Mouse (Mus musculus) cerebellum, adult 9-11 months (tissue): ENCODE measurements around the gene Spg11.
A peak's percentile ranks its signal among the peaks of the same experiment; 100 is the strongest.

ENCODE experiments used
- DNase-seq: peaks from one replicate; pipeline ENCODE4 v3.0.0; 2022

Gene Spg11

GRCm38 (mm10) chr2:122117961-122118958 lies at the start of gene Spg11:
TSS of gene Spg11 (minus strand) at chr2:122118386.
- DNase-seq: peak; percentile 97

GRCm38 (mm10) chr2:122164293-122164692 lies 46.1 kb upstream of the Spg11 start:
- DNase-seq: no peak

GRCm38 (mm10) chr2:122163430-122164195 lies 45.4 kb upstream of the Spg11 start:
- DNase-seq: no peak

- no peak for DNase-seq
Measured at GRCm38 (mm10) chr2:122162529-122162928, 44.3 kb upstream of the Spg11 start.

GRCm38 (mm10) chr2:122161542-122161941 lies 43.4 kb upstream of the Spg11 start:
- DNase-seq: no peak

- DNase-seq: peak; percentile 59
Measured at GRCm38 (mm10) chr2:122160680-122161079, 42.5 kb upstream of the Spg11 start, which contains the start of gene Trim69. TSS of gene Trim69 (plus strand) at chr2:122160700.

- no peak for DNase-seq
Measured at GRCm38 (mm10) chr2:122159667-122160066, 41.5 kb upstream of the Spg11 start.

GRCm38 (mm10) chr2:122158362-122158802 lies 40.2 kb upstream of the Spg11 start:
- no peak for DNase-seq

- DNase-seq: no peak
Measured at GRCm38 (mm10) chr2:122157561-122157960, 39.4 kb upstream of the Spg11 start.

GRCm38 (mm10) chr2:122156051-122156700 lies 38.0 kb upstream of the Spg11 start:
- DNase-seq: no peak

- DNase-seq: no peak
Measured at GRCm38 (mm10) chr2:122155292-122155691, 37.1 kb upstream of the Spg11 start.

GRCm38 (mm10) chr2:122154479-122154878 lies 36.3 kb upstream of the Spg11 start:
- no peak for DNase-seq

GRCm38 (mm10) chr2:122153681-122154365 lies 35.6 kb upstream of the Spg11 start:
- DNase-seq: no peak

GRCm38 (mm10) chr2:122152850-122153249 lies 34.7 kb upstream of the Spg11 start:
- DNase-seq: no peak

- DNase-seq: no peak
Measured at GRCm38 (mm10) chr2:122151221-122151620, 33.0 kb upstream of the Spg11 start.

- DNase-seq: no peak
Measured at GRCm38 (mm10) chr2:122149716-122150115, 31.5 kb upstream of the Spg11 start.

GRCm38 (mm10) chr2:122149316-122149715 lies 31.1 kb upstream of the Spg11 start:
- no peak for DNase-seq

- DNase-seq: peak; percentile 16
Measured at GRCm38 (mm10) chr2:122148242-122148917, 30.2 kb upstream of the Spg11 start.

- DNase-seq: peak; percentile 87
Measured at GRCm38 (mm10) chr2:122147508-122148241, 29.5 kb upstream of the Spg11 start, which contains the start of gene B2m. TSS of gene B2m (plus strand) at chr2:122147686.

GRCm38 (mm10) chr2:122146687-122147086 lies 28.5 kb upstream of the Spg11 start:
- peak; percentile 7 for DNase-seq

- no peak for DNase-seq
Measured at GRCm38 (mm10) chr2:122145756-122146155, 27.6 kb upstream of the Spg11 start.
